Mouse (Mus musculus) forebrain, embryonic 16.5 days (tissue): ENCODE results near the gene Zmat3. TPM values are rescaled to one million over a fixed set of nuclear protein-coding genes. Genes with fewer than 3 reads are reported as not detected.
A peak's percentile ranks its signal among the peaks of the same experiment; 100 is the strongest.

Experiments used
- ATAC-seq: fragments of 200-750 bp; cut with Nextera tagmentation; 2 replicates; pipeline ENCODE4 v1.8.0; 2017; ENCODE audit warnings: mild to moderate bottlenecking, moderate library complexity
- H3K27ac ChIP-seq: fragments of 300-500 bp; sonication (generic); 2 replicates; pipeline ENCODE4 v1.5.1; 2014; ENCODE audit warnings: low read length, control low read depth
- H3K27me3 ChIP-seq: fragments of 300-500 bp; sonication (generic); replicated peaks from 2 replicates; pipeline ENCODE4 v1.6.1; 2014; ENCODE audit warnings: low read length; ENCODE audit not compliant: control insufficient read depth, insufficient read depth
- H3K36me3 ChIP-seq: fragments of 300-500 bp; sonication (generic); 2 replicates; pipeline ENCODE4 v1.6.1; 2014; ENCODE audit not compliant: control insufficient read depth, insufficient read depth
- H3K4me1 ChIP-seq: fragments of 300-500 bp; sonication (generic); replicated peaks from 2 replicates; pipeline ENCODE4 v1.6.1; 2014; ENCODE audit warnings: low read length; ENCODE audit not compliant: control insufficient read depth, insufficient read depth
- H3K4me2 ChIP-seq: fragments of 300-500 bp; sonication (generic); 2 replicates; pipeline ENCODE4 v1.6.1; 2014; ENCODE audit warnings: mild to moderate bottlenecking, low read length, control low read depth
- H3K4me3 ChIP-seq: fragments of 300-500 bp; sonication (generic); replicated peaks from 2 replicates; pipeline ENCODE4 v1.5.1; 2014; ENCODE audit warnings: mild to moderate bottlenecking, low read length, control low read depth
- H3K9ac ChIP-seq: fragments of 300-500 bp; sonication (generic); replicated peaks from 2 replicates; pipeline ENCODE4 v1.6.1; 2014; ENCODE audit warnings: low read depth, low read length, control low read depth
- H3K9me3 ChIP-seq: fragments of 300-500 bp; sonication (generic); 2 replicates; pipeline ENCODE4 v1.6.1; 2016; ENCODE audit warnings: low read length; ENCODE audit not compliant: control insufficient read depth
- WGBS: fragments of 180-500 bp; shearing (Covaris S2); extraction: QIAGEN DNeasy Blood & Tissue Kit; methylation state at CpG from one replicate; pipeline ENCODE4 v1.1.7; 2014; 5-methylcytosine and 5-hydroxymethylcytosine counted together
- polyA plus RNA-seq: library from polyadenylated mRNA; unstranded; fragments of >200 nt; fragmentation: Nextera tagmentation; extraction: Ambion mirVana; gene quantifications from 2 replicates; pipeline ENCODE4 v1.2.1, GENCODE M21; 2015

The Zmat3 gene
- polyA plus RNA-seq, 1 experiment from 2014 or later: 6.7 TPM

- Histone ChIP-seq H3K27me3 (no peaks in the 10 kb centered on the region), H3K9me3 (no peaks in the 10 kb centered on the region), H3K4me2 (no peak overlapping the region), H3K4me3 (no peak overlapping the region), H3K27ac (no peak overlapping the region), H3K4me1 (peaks cover 11% of the 10 kb centered on the region), H3K9ac (no peak overlapping the region), H3K36me3 (peaks cover 8% of the 10 kb centered on the region)
- WGBS: 83% methylated on average over 11 of the region's 11 CpGs
- no peak for ATAC-seq
These were observed 20.6 kb downstream of the Zmat3 start for GRCm38 (mm10) chr3:32345249-32345648.

GRCm38 (mm10) chr3:32344825-32345224 is 21.0 kb downstream of the Zmat3 start:
- Histone ChIP-seq H3K9me3 (no peaks in the 10 kb centered on the region), H3K4me3 (no peak overlapping the region), H3K4me1 (peaks cover 11% of the 10 kb centered on the region), H3K27me3 (no peaks in the 10 kb centered on the region), H3K4me2 (no peak overlapping the region), H3K36me3 (peaks cover 8% of the 10 kb centered on the region), H3K27ac (no peak overlapping the region), H3K9ac (no peak overlapping the region)
- 74% methylated on average over 5 of the region's 5 CpGs for WGBS
- ATAC-seq: no peak

- H3K27ac ChIP-seq: no peak overlapping the region
- WGBS: 74% methylated on average over 12 of the region's 12 CpGs
- H3K4me3 ChIP-seq: no peak overlapping the region
- peaks cover 9% of the 10 kb centered on the region for H3K4me1 ChIP-seq
- no peak overlapping the region for H3K4me2 ChIP-seq
- H3K9me3 ChIP-seq: no peaks in the 10 kb centered on the region
- H3K27me3 ChIP-seq: no peaks in the 10 kb centered on the region
- no peak for ATAC-seq
- no peak overlapping the region for H3K9ac ChIP-seq
- peaks cover 8% of the 10 kb centered on the region for H3K36me3 ChIP-seq
These were observed 22.4 kb downstream of the Zmat3 start for GRCm38 (mm10) chr3:32343371-32343770.

- Histone ChIP-seq H3K27me3 (no peaks in the 10 kb centered on the region), H3K27ac (no peak overlapping the region), H3K9me3 (no peaks in the 10 kb centered on the region), H3K4me1 (no peaks in the 10 kb centered on the region), H3K36me3 (peaks cover 8% of the 10 kb centered on the region), H3K4me2 (no peak overlapping the region), H3K4me3 (no peak overlapping the region), H3K9ac (no peak overlapping the region)
- ATAC-seq: no peak
- 96% methylated on average over 19 of the region's 19 CpGs for WGBS
These were observed 24.4 kb downstream of the Zmat3 start for GRCm38 (mm10) chr3:32341434-32341833.

- H3K4me1 ChIP-seq: no peaks in the 10 kb centered on the region
- H3K4me2 ChIP-seq: no peak overlapping the region
- H3K36me3 ChIP-seq: peaks cover 8% of the 10 kb centered on the region
- WGBS: 84% methylated on average over 7 of the region's 7 CpGs
- H3K27me3 ChIP-seq: no peaks in the 10 kb centered on the region
- H3K4me3 ChIP-seq: no peak overlapping the region
- H3K9ac ChIP-seq: no peak overlapping the region
- H3K9me3 ChIP-seq: no peaks in the 10 kb centered on the region
- no peak overlapping the region for H3K27ac ChIP-seq
- no peak for ATAC-seq
These were observed 27.6 kb downstream of the Zmat3 start for GRCm38 (mm10) chr3:32338231-32338630.

- Histone ChIP-seq H3K27me3 (no peaks in the 10 kb centered on the region), H3K4me3 (no peak overlapping the region), H3K4me2 (no peak overlapping the region), H3K27ac (no peak overlapping the region), H3K9me3 (no peaks in the 10 kb centered on the region), H3K4me1 (no peaks in the 10 kb centered on the region), H3K9ac (no peak overlapping the region), H3K36me3 (peaks cover 6% of the 10 kb centered on the region; the same call in 1 of the 2 replicates)
- no peak for ATAC-seq
- 90% methylated on average over 7 of the region's 7 CpGs for WGBS
These were observed 28.0 kb downstream of the Zmat3 start for GRCm38 (mm10) chr3:32337770-32338169.

- Histone ChIP-seq H3K9me3 (no peaks in the 10 kb centered on the region), H3K9ac (no peak overlapping the region), H3K4me2 (no peak overlapping the region), H3K27ac (no peak overlapping the region), H3K4me1 (no peaks in the 10 kb centered on the region), H3K36me3 (no peaks in the 10 kb centered on the region), H3K27me3 (no peaks in the 10 kb centered on the region), H3K4me3 (no peak overlapping the region)
- no peak for ATAC-seq
- WGBS: 84% methylated on average over 11 of the region's 11 CpGs
These were observed 30.9 kb downstream of the Zmat3 start for GRCm38 (mm10) chr3:32334901-32335300.

GRCm38 (mm10) chr3:32333456-32334086 is 32.2 kb downstream of the Zmat3 start:
- H3K36me3 ChIP-seq: no peaks in the 10 kb centered on the region
- ATAC-seq: peak; percentile 88
- no peak overlapping the region for H3K9ac ChIP-seq
- H3K4me1 ChIP-seq: no peaks in the 10 kb centered on the region
- no peaks in the 10 kb centered on the region for H3K9me3 ChIP-seq
- H3K27me3 ChIP-seq: no peaks in the 10 kb centered on the region
- no peak overlapping the region for H3K4me3 ChIP-seq
- H3K27ac ChIP-seq: no peak overlapping the region
- H3K4me2 ChIP-seq: no peak overlapping the region
- 36% methylated on average over 7 of the region's 7 CpGs for WGBS

GRCm38 (mm10) chr3:32317901-32318416 is 47.9 kb downstream of the Zmat3 start:
- Histone ChIP-seq H3K27me3 (0 out of 2 replicates have a peak, but pooled peaks cover 2% of the 10 kb centered on the region), H3K27ac (no peak overlapping the region), H3K36me3 (no peaks in the 10 kb centered on the region), H3K4me3 (no peak overlapping the region), H3K4me1 (no peaks in the 10 kb centered on the region), H3K9ac (no peak overlapping the region), H3K9me3 (no peaks in the 10 kb centered on the region), H3K4me2 (no peak overlapping the region)
- 64% methylated on average over 15 of the region's 15 CpGs for WGBS
- peak; percentile 38; the same call in 1 of the 2 replicates for ATAC-seq
